Mouse (Mus musculus) heart, embryonic 12.5 days (tissue): ENCODE data around the gene Srd5a1. TPM values are rescaled to one million over a fixed set of nuclear protein-coding genes. Genes with fewer than 3 reads are reported as not detected.
A peak's percentile ranks its signal among the peaks of the same experiment; 100 is the strongest.

Experiments
- ATAC-seq: fragments of 200-750 bp; cut with Nextera tagmentation; 2 replicates; pipeline ENCODE4 v1.8.0; 2017; ENCODE audit warnings: moderate TSS enrichment, moderate library complexity; ENCODE audit not compliant: insufficient number of reproducible peaks, low FRiP score
- H3K27ac ChIP-seq: fragments of 300-500 bp; sonication (generic); 2 replicates; pipeline ENCODE4 v1.5.1; 2016; ENCODE audit warnings: mild to moderate bottlenecking, moderate library complexity; ENCODE audit not compliant: poor library complexity, severe bottlenecking
- H3K27me3 ChIP-seq: fragments of 300-500 bp; sonication (generic); replicated peaks from 2 replicates; pipeline ENCODE4 v1.6.1; 2016; ENCODE audit warnings: mild to moderate bottlenecking, moderate library complexity
- H3K36me3 ChIP-seq: fragments of 300-500 bp; sonication (generic); 2 replicates; pipeline ENCODE4 v1.6.1; 2016; ENCODE audit warnings: mild to moderate bottlenecking, moderate library complexity
- H3K4me1 ChIP-seq: fragments of 300-500 bp; sonication (generic); replicated peaks from 2 replicates; pipeline ENCODE4 v1.6.1; 2016; ENCODE audit warnings: mild to moderate bottlenecking
- H3K4me2 ChIP-seq: fragments of 300-500 bp; sonication (generic); 2 replicates; pipeline ENCODE4 v1.6.1; 2016; ENCODE audit warnings: mild to moderate bottlenecking, moderate library complexity
- H3K4me3 ChIP-seq: fragments of 300-500 bp; sonication (generic); 2 replicates; pipeline ENCODE4 v1.5.1; 2016; ENCODE audit warnings: mild to moderate bottlenecking
- H3K9ac ChIP-seq: fragments of 300-500 bp; sonication (generic); 2 replicates; pipeline ENCODE4 v1.6.1; 2016; ENCODE audit warnings: mild to moderate bottlenecking, moderate library complexity
- H3K9me3 ChIP-seq: fragments of 300-500 bp; sonication (generic); replicated peaks from 2 replicates; pipeline ENCODE4 v1.6.1; 2016; ENCODE audit warnings: mild to moderate bottlenecking, moderate library complexity
- WGBS: fragments of 180-500 bp; shearing (Covaris S2); methylation state at CpG from one replicate; pipeline ENCODE4 v1.1.7; 2016; 5-methylcytosine and 5-hydroxymethylcytosine counted together
- polyA plus RNA-seq: library from polyadenylated mRNA; unstranded; fragments of >200 nt; fragmentation: Nextera tagmentation; extraction: Ambion mirVana; gene quantifications from 2 replicates; pipeline ENCODE4 v1.2.1, GENCODE M21; 2016

The Srd5a1 gene
- polyA plus RNA-seq, 1 experiment from 2014 or later, result 8.1 TPM

- no peak overlapping the region for H3K27ac ChIP-seq
- H3K27me3 ChIP-seq, result no peaks in the 10 kb centered on the region
- ATAC-seq, result no peak
- H3K4me2 ChIP-seq, result 0 out of 2 replicates have a peak overlapping the region, but pooled peaks have one; percentile 87
- H3K4me3 ChIP-seq, result no peak overlapping the region
- H3K36me3 ChIP-seq, result peaks cover 13% of the 10 kb centered on the region
- peaks cover 62% of the 10 kb centered on the region for H3K4me1 ChIP-seq
- no peaks in the 10 kb centered on the region for H3K9me3 ChIP-seq
- no peak overlapping the region for H3K9ac ChIP-seq
- 83% methylated on average over 3 of the region's 3 CpGs for WGBS
These were observed 81.1 kb downstream of the Srd5a1 start for GRCm38 (mm10) chr13:69530156-69530555.

GRCm38 (mm10) chr13:69528531-69528930 is 82.7 kb downstream of the Srd5a1 start:
- Histone ChIP-seq H3K9me3 (no peaks in the 10 kb centered on the region), H3K4me3 (no peak overlapping the region), H3K4me1 (peaks cover 79% of the 10 kb centered on the region), H3K36me3 (peaks cover 13% of the 10 kb centered on the region), H3K9ac (no peak overlapping the region), H3K4me2 (no peak overlapping the region), H3K27me3 (no peaks in the 10 kb centered on the region), H3K27ac (no peak overlapping the region)
- no peak for ATAC-seq
- WGBS, result 58% methylated on average over 7 of the region's 7 CpGs

DNA sequence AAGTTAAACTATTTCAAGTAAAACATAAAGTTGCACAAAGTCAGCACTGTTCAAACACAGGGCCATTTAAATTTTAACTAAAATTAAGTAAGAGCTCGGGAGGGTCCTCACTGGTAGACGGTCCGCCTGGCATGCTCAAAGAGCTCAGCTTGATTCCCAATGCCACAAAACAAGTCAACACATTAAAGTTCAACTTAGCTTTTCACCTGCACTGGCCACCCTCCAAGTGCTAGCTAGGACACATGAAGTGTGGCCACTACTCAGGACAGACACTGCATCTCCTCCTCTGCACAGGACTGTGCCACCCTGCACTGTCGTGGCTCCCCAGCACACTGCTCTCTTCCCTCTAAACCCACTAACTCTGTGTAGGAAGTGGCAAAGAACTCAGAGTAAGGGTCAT is 85.4 kb downstream of the Srd5a1 start:
- H3K36me3 ChIP-seq, result peaks cover 13% of the 10 kb centered on the region
- no peak for ATAC-seq
- no peaks in the 10 kb centered on the region for H3K9me3 ChIP-seq
- peaks cover 83% of the 10 kb centered on the region for H3K4me1 ChIP-seq
- H3K4me2 ChIP-seq, result no peak overlapping the region
- no peak overlapping the region for H3K4me3 ChIP-seq
- WGBS, result 76% methylated on average over 4 of the region's 4 CpGs
- no peak overlapping the region for H3K9ac ChIP-seq
- no peak overlapping the region for H3K27ac ChIP-seq
- H3K27me3 ChIP-seq, result no peaks in the 10 kb centered on the region

- Histone ChIP-seq H3K36me3 (0 out of 2 replicates have a peak, but pooled peaks cover under 1% of the 10 kb centered on the region), H3K27ac (no peak overlapping the region), H3K9me3 (no peaks in the 10 kb centered on the region), H3K4me2 (no peak overlapping the region), H3K27me3 (no peaks in the 10 kb centered on the region), H3K9ac (0 out of 2 replicates have a peak overlapping the region, but pooled peaks have one; percentile 0), H3K4me3 (no peak overlapping the region), H3K4me1 (peaks cover 82% of the 10 kb centered on the region)
- no peak for ATAC-seq
- WGBS, result 55% methylated on average over 2 of the region's 2 CpGs
These were observed 87.1 kb downstream of the Srd5a1 start for GRCm38 (mm10) chr13:69524158-69524530.

Other genes with a start within 250 kb of the Srd5a1 start
- gene Nsun2, start 77.7 kb downstream of the Srd5a1 start, polyA plus RNA-seq, result 77.9 and 81.6 TPM in 2 replicates
- gene Tent4a, start 76.8 kb downstream of the Srd5a1 start, polyA plus RNA-seq, result 3.9 and 4.0 TPM in 2 replicates
- 0.54 and 0.70 TPM in 2 replicates for gene Ube2ql1, start 128.4 kb upstream of the Srd5a1 start, polyA plus RNA-seq
- gene Med10, start 191.0 kb upstream of the Srd5a1 start, polyA plus RNA-seq, result 105 and 106 TPM in 2 replicates